Mouse (Mus musculus) brain, embryonic 14.5 days (tissue): ENCODE measurements around the gene Reln. TPM values are rescaled to one million over a fixed set of nuclear protein-coding genes. Genes with fewer than 3 reads are reported as not detected.

Source experiments
- DNase-seq: peaks from one replicate; pipeline ENCODE4 v3.0.0-alpha.2; 2011; ENCODE audit warnings: low read depth
- CTCF ChIP-seq: fragments of 200-500 bp; IDR thresholded peaks from 2 replicates; pipeline ENCODE4 v1.5.1; 2012; ENCODE audit warnings: inconsistent platforms, mild to moderate bottlenecking, moderate library complexity, borderline replicate concordance; ENCODE audit not compliant: insufficient read depth, insufficient read length; ENCODE audit errors: extremely low read depth
- POLR2A ChIP-seq: fragments of 200-500 bp; IDR thresholded peaks from 2 replicates; pipeline ENCODE4 v1.6.1; 2012; ENCODE audit warnings: mild to moderate bottlenecking, inconsistent platforms, borderline replicate concordance; ENCODE audit not compliant: poor library complexity, insufficient read depth, insufficient read length, severe bottlenecking; ENCODE audit errors: extremely low read depth
- polyA plus RNA-seq: library from polyadenylated mRNA; depleted of rRNA; stranded (reverse); fragments of >200 nt; gene quantifications from 2 replicates; pipeline ENCODE4 v1.2.3, GENCODE M21; 2012; rRNA removed

The Reln gene
- polyA plus RNA-seq, 1 experiment = 127 TPM

GRCm38 (mm10) chr5:21894168-21894567 lies 450.3 kb downstream of the Reln start:
- no peak for DNase-seq
- no peak for TF ChIP-seq POLR2A
- TF ChIP-seq CTCF = no peak

GRCm38 (mm10) chr5:21866750-21867149 lies 477.8 kb downstream of the Reln start:
- no peak for TF ChIP-seq POLR2A
- no peak for TF ChIP-seq CTCF
- no peak for DNase-seq

GRCm38 (mm10) chr5:21866311-21866712 lies 478.2 kb downstream of the Reln start:
- no peak for TF ChIP-seq POLR2A
- no peak for TF ChIP-seq CTCF
- peak; percentile 83 for DNase-seq

- TF ChIP-seq CTCF (no peak), POLR2A (no peak)
- peak; percentile 39 for DNase-seq
Observed at GRCm38 (mm10) chr5:21865346-21866107, 479.0 kb downstream of the Reln start, which contains the start of gene Slc26a5. Gene Slc26a5 (minus strand): TSS chr5:21865604.

GRCm38 (mm10) chr5:21858653-21859052 lies 485.8 kb downstream of the Reln start:
- TF ChIP-seq POLR2A = no peak
- no peak for TF ChIP-seq CTCF
- DNase-seq = no peak

GRCm38 (mm10) chr5:21851679-21852340 lies 492.7 kb downstream of the Reln start:
- TF ChIP-seq POLR2A = no peak
- no peak for TF ChIP-seq CTCF
- DNase-seq = peak; percentile 70

- DNase-seq = no peak
- no peak for TF ChIP-seq CTCF
- no peak for TF ChIP-seq POLR2A
Observed at GRCm38 (mm10) chr5:21847438-21847837, 497.1 kb downstream of the Reln start.

- no peak for TF ChIP-seq CTCF
- no peak for TF ChIP-seq POLR2A
- DNase-seq = no peak
Observed at GRCm38 (mm10) chr5:21846616-21847290, 497.7 kb downstream of the Reln start.

GRCm38 (mm10) chr5:21844676-21845075 lies 499.8 kb downstream of the Reln start:
- TF ChIP-seq POLR2A (no peak), CTCF (peak; percentile 29; the same call in 1 of the 2 replicates)
- DNase-seq = no peak

Other genes starting within 250 kb of the Reln start
- gene Orc5, start 205.7 kb upstream of the Reln start, polyA plus RNA-seq = 4.7 and 10.1 TPM in 2 replicates